Mouse (Mus musculus) cortical plate, adult 2 months (tissue): ENCODE measurements around the gene Zranb3. TPM values are rescaled to one million over a fixed set of nuclear protein-coding genes. Genes with fewer than 3 reads are reported as not detected.
"Not testable (repeated sequence)": the region's sequence is repeated elsewhere in the genome, so short reads cannot be mapped to it uniquely, and the experiment has no call there.

ENCODE experiments used
- H3K27ac ChIP-seq: fragments of 200-500 bp; 2 replicates; pipeline ENCODE4 v1.5.1; 2012; ENCODE audit warnings: low read length, control low read depth, inconsistent platforms; ENCODE audit not compliant: insufficient read depth
- H3K4me1 ChIP-seq: fragments of 200-500 bp; 2 replicates; pipeline ENCODE4 v1.6.1; 2011; ENCODE audit warnings: low read length; ENCODE audit not compliant: control insufficient read depth, insufficient read depth
- H3K4me3 ChIP-seq: fragments of 200-500 bp; 2 replicates; pipeline ENCODE4 v1.5.1; 2011; ENCODE audit warnings: mild to moderate bottlenecking, low read length, control low read depth; ENCODE audit not compliant: insufficient read depth
- CTCF ChIP-seq: fragments of 200-500 bp; IDR thresholded peaks from 2 replicates; pipeline ENCODE4 v1.5.1; 2011; ENCODE audit warnings: mild to moderate bottlenecking, control low read depth, low read length; ENCODE audit not compliant: insufficient read depth; ENCODE audit errors: extremely low read depth
- POLR2A ChIP-seq: fragments of 200-500 bp; IDR thresholded peaks from 2 replicates; pipeline ENCODE4 v1.6.1; 2011; ENCODE audit warnings: mild to moderate bottlenecking, low read length, control low read depth; ENCODE audit not compliant: insufficient read depth; ENCODE audit errors: extremely low read depth
- polyA plus RNA-seq: library from polyadenylated mRNA; depleted of rRNA; stranded (reverse); fragments of >200 nt; gene quantifications from 2 replicates; pipeline ENCODE4 v1.2.3, GENCODE M21; 2012; rRNA removed

The Zranb3 gene
- polyA plus RNA-seq, result 5.5 and 6.4 TPM in 2 replicates

DNA sequence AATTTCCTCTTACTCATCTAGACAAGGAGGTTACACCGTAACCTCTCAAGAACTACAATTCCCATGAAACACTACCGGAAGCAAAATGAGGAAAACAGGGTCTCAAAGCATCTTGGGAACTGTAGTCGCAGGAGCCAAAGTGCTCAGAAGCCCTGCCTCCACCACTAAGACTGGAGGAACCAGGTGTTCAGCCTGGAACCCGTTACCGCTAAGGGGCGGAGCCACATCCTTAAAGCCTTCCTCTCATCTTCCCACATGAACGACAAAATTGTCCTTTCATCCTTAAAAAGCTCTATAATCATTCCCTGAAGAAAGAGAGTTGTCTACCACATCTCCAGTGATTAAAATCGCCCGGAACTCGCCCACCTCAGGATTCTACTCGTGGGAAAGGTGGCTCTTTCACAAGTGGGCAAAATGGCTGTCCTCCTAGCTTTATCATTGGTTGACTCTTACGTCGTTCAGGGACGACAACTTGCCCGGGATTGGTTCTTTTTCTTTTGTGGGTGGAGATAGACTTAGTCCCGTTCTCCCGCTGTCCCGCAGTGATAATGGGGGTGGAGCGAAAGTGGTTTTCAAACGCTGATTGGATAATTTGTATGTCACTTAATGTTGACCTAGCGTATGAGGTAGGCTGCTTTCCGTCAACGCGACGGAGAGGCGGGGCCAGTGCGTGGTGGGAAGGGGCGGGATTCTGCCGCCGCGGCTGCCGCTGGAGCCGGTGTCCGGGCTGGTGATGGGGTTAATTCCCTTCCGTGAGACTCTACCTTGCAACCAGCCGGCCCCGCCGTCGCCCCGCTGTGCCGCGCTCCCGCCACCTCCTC is at the start of gene Zranb3, which contains the start of gene R3hdm1:
TSS of gene Zranb3 (minus strand) at position 407 of the 821 bp plus-strand sequence.
TSS of gene R3hdm1 (plus strand) at position 661 of the 821 bp plus-strand sequence.
- Histone ChIP-seq H3K27ac (peak within 1 kb of the TSS; percentile 96), H3K4me1 (no peaks in the 10 kb centered on the region), H3K4me3 (peak within 1 kb of the TSS; percentile 32)
- TF ChIP-seq CTCF (no peak), POLR2A (peak; percentile 79)

DNA sequence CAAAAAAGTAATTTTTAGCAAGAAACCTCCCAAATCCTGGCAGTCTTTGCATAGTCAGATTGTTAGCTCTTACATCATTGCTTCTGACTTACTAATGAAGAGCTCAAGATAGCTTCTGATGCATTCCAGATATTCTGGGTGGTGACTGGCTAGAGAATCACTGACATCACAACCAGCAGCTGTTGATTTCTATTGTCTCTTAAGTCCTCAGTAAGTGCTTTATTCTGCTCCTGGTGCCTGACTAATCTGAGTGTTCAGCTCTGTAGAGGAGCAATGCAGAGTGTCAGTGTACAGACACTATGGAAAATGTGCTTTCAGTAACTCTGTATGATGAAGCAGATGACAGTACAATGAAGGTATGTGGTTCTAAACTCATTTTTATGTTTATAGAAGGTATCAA is 38.9 kb upstream of the Zranb3 start:
- Histone ChIP-seq H3K4me3 (peak overlapping the region; percentile 58), H3K4me1 (no peaks in the 10 kb centered on the region; the same call in 1 of the 2 replicates), H3K27ac (no peak overlapping the region)
- peak; percentile 72 for TF ChIP-seq POLR2A
- no peak for TF ChIP-seq CTCF

DNA sequence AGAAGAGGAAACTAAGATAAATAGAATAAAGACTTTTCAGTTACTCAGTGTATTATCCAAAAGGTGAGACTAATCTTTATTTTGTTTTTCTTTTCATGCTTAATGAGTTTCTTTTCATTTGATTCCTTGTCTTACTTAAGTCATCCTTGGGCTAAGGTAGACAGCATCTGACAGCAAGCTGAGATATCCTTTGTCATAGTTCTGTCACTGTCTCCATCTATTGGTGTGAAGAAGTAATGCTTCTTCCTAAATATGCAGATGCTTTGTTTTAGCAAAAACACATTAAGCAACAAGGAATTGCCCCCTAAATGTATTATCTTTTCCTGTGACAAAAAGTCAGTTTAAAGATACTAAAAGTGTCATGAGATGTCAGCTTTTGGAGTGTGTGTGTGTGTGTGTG is 38.2 kb upstream of the Zranb3 start:
- Histone ChIP-seq H3K27ac (no peak overlapping the region), H3K4me3 (no peak overlapping the region), H3K4me1 (peaks cover 2% of the 10 kb centered on the region)
- no peak for TF ChIP-seq CTCF
- no peak for TF ChIP-seq POLR2A

DNA sequence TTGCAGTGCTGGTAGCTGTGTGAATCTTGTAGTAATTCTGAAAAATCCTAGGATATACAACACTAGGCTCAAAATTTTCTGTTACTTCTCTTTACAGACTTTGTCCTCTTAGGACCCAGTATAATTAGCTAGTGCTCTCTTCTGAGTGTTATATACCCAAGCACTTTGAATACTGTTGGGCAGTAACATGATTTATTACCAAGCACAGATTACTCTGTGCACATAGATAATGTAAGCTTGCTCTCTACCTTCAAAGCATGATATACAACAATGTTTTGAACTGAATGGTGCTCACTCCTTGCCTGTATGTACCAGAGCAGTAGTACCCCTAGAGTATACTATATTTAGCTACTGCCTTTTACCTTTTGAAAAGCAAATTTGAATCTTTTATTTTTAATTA is 33.4 kb upstream of the Zranb3 start:
- H3K4me1 ChIP-seq, H3K27ac ChIP-seq, H3K4me3 ChIP-seq: not testable (repeated sequence)

DNA sequence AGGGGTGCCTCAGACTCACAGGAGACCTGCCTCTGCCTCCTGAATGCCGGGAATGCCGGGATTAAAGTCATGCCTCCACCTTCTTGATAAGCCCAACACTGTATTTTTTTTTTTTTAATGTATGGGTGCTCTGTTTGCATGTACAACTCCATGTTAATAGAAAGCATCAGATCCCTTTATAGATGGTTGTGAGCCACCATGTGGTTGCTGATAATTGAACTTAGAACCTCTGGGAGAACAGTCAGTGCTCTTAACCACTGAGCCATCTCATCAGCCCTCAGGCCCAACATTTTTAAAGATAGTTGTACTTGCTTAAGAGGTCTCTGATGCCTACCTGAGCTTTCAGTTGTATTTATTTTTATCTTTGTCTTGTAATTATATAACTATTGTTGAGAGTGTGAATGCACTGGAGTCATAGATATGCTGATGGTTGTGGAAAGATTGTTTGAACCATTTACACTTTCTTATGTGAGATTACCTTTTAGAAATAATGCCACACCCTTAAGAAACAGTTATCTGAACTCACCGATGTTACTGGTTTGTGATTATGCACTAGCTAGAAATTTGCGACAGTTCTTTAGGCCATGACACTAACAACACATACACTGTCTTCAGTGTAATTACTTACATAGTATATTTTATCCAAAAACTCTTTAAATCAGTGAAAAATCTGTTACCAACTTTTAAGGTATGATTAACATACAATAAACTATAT is 18.2 kb upstream of the Zranb3 start:
- peaks cover 1% of the 10 kb centered on the region; the same call in 1 of the 2 replicates for H3K4me1 ChIP-seq
- H3K27ac ChIP-seq, result no peak overlapping the region
- TF ChIP-seq POLR2A (no peak), CTCF (no peak)
- no peak overlapping the region for H3K4me3 ChIP-seq

DNA sequence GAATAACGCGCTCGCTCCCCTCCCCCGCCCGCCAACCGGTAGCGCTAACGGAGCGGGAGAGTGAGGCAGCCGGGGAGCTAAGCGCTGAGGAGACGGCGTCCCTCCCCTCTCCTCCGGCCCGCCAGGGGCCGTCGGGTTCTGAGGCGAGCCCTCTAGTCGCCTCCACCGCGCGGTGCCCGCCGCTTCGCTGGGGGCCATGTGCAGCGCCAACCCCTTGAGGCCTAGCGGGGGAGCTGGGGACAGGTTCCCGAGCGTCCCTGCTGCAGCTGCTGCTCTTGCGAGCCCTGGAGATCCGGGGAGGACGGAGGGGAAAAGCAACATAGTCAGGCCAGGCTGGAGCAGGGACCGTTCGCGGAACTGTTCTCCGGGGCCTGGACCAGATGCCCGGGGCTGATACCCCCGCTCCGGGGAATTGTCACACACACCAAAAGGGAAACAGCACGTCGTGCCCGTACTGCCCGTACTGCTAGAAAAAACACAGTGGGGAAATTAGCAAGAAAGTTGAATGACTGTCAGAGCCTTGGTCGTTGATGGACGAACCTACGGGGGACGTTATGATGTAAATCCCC is 757 bp upstream of the Zranb3 start:
- TF ChIP-seq POLR2A (no peak), CTCF (no peak)
- Histone ChIP-seq H3K4me3 (peak overlapping the region; percentile 32), H3K4me1 (no peaks in the 10 kb centered on the region), H3K27ac (peak overlapping the region; percentile 96)

DNA sequence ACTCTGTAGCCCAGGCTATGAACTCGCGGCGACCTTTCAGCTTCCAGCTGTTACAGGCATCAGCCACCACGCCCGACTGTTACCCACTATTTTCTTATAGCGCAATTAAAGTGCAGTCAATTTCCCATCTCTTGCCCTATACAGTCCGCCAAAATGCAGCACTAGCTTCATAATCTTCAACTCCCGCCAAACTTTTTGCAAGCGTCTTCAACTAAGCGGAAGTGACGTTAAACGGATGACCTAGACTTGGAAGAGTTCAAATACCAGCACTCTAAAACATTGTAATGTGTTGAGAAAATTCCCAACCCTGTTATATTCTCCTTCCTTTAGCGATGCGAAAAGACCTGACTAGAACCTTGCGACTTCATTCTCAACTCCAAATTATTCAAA is 601 bp downstream of the Zranb3 start:
- TF ChIP-seq CTCF, result no peak
- TF ChIP-seq POLR2A, result no peak
- Histone ChIP-seq H3K4me1 (no peaks in the 10 kb centered on the region), H3K27ac (0 out of 2 replicates have a peak overlapping the region, but pooled peaks have one; percentile 15), H3K4me3 (peak overlapping the region; percentile 32)

DNA sequence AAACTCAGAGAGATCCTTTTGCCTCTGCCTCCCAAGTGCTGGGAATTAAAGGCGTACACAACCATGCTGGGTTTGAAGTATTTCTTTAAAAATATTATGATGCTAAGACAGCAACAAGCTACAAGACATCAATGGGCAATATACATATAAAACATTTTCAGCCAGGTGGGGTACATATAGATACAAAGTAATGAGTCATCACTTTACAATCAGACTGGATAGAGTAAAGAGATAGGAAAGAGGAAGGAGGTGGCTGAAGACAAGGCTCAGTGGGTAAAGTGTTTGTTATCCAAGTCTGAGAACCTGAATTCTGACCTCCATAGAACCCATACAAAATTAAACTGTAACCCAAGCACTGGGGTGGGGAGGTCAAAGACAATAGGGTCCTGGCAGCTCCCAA is 4.5 kb downstream of the Zranb3 start:
- TF ChIP-seq CTCF (no peak), POLR2A (no peak)
- no peaks in the 10 kb centered on the region for H3K4me1 ChIP-seq
- no peak overlapping the region for H3K4me3 ChIP-seq
- H3K27ac ChIP-seq, result no peak overlapping the region

DNA sequence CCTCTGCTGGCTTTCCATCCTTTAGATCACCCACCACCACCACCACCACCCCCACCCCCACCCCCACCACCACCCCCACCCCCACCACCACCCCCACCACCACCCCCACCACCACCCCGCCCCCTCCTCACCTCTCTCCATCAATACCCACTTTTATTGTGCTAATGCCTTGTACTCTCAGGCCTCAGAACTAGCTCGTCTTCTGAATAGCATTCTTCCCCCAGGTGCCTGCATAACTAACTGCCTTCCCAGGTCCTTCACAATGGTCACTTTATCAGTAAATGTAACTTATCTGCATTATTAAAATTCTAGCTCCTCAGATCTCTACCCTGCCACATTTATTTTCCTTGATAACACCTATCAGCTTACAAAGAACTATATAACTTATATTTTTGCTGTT is 8.2 kb downstream of the Zranb3 start:
- Histone ChIP-seq H3K27ac (no peak overlapping the region), H3K4me1 (no peaks in the 10 kb centered on the region), H3K4me3 (no peak overlapping the region)
- no peak for TF ChIP-seq CTCF
- no peak for TF ChIP-seq POLR2A
